Mouse (Mus musculus) kidney, adult 2 months (tissue): ENCODE measurements at regions not wholly inside any gene's neighbourhood (a gene's known extent, or its start where the extent isn't known, plus 50 kb on each side); places are given as distances from the start of the nearest gene placed in this dataset.

Experiments used
- CTCF ChIP-seq: fragments of 200-500 bp; conservative IDR thresholded peaks from 2 replicates; pipeline ENCODE4 v1.5.1; 2011; ENCODE audit warnings: low read depth, mild to moderate bottlenecking, control low read depth, low read length, moderate library complexity, mixed read lengths; ENCODE audit not compliant: insufficient read depth, insufficient read length
- POLR2A ChIP-seq: fragments of 200-500 bp; IDR thresholded peaks from one replicate; pipeline ENCODE4 v1.6.1; 2011; ENCODE audit warnings: low read depth, low read length, control low read depth

GRCm38 (mm10) chr15:96756456-96756855 is 56.9 kb upstream of the Slc38a2 start:
- TF ChIP-seq POLR2A = no peak
- no peak for TF ChIP-seq CTCF
